Mouse (Mus musculus) cerebral cortex, adult 2 months (tissue): Measurements from ENCODE around the gene Selenok.

Experiments
- WGBS: fragments of 180-500 bp; shearing (Covaris S2); methylation state at CpG from one replicate; pipeline ENCODE4 v1.1.7; 2018; 5-methylcytosine and 5-hydroxymethylcytosine counted together

Gene Selenok

GRCm38 (mm10) chr14:29968075-29968821, at the start of gene Selenok:
Gene Selenok (plus strand): TSS chr14:29968308.
- WGBS, result under 1% methylated on average over 49 of the region's 49 CpGs

DNA sequence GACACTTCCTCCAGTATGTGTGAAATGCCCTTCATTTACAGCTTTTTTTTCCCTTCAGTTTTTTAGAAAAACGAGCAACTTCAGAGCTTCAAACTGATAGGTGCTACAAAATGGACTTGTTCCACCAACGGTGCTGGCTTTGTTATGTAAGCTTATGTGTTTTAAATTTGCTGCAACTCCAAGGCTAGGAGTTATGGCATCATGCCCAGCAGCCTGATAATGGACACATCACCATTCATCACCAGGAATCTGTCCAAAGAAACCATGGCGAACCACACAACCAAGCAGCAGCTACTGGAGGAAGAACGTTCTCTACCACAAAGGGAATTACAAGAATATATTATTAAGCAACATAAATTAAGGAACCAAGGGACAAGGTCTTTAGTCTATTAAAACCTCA, 39.1 kb upstream of the Selenok start:
- WGBS, result 30% methylated on average over 4 of the region's 4 CpGs

- 53% methylated on average over 5 of the region's 5 CpGs for WGBS
These were observed 32.6 kb upstream of the Selenok start for GRCm38 (mm10) chr14:29935516-29935915.

DNA sequence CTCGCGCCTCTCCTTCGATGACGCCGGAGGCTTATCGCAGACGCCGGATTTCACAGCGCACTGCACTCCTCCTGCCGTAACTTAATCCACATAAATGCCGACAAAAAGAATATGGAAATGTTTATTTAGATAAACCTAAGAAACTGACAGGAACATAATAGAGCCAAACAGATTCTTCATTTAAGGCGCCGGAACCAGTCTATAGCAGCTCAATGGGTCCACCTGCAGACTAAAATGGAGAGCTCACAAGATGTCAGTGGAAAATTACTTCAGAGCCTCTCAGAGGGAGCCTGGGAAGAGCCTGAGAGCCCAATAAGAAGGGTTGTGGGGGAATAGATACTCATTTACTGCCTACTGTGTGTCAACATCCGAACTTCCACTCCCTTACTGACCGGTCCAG, 30.6 kb upstream of the Selenok start:
- WGBS, result 52% methylated on average over 15 of the region's 15 CpGs

DNA sequence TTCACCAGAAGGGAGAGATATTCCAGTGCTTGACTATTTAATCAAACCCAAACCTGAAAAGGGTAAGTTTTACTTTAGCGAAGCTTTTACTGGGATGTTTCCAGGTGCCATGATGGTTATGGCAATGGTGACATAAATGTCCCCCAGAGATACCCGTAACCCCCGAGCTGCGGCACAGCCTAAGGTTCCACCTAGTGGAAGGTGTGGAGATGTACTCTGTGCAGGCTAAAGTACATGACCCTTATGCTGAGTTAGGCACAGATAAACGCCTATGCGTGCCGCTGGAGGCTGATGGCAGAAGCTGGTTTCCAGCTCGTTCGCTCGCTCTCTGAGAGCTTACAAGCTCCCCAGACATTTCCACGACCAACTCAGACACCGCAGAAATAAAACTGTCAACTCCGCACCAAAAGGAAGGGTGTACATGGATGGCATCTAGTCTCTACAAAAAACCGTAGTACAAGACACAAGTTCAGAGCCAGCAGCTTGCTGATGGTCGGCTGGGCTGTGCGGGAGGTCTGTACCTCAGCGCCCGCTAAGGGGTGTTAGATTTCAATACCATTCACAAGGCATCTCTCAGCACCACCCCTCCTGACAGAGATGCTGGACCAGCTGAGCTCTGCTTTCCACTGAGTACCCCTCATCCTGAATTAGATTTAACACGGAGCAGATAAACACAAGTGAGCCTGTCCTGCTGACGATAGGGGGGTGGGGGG, 28.4 kb upstream of the Selenok start:
- WGBS, result 50% methylated on average over 20 of the region's 20 CpGs

DNA sequence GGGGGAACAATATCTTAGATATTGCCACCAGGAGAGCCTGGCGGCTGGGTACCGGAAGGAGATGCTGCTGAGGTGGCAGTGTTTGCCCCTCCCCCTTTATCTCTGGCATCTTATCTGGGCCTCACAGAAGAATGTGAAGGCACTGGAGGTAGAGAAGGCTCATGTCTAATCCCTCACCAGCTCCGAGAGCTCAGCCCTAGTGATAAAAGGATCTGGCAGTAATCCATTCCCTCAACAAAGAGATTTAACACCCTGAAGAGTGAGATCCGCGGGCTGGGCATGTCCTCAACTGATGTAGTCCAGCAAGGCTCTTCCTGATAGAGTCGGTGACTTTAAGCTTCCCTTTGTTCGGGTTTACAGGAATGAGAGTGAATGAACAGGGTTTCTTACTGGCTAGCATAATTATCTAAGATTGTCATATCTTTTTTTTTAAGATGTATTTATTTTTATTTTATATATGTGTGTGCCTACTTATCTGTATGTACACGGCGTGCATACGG, 27.7 kb upstream of the Selenok start:
- WGBS, result 15% methylated on average over 10 of the region's 10 CpGs

GRCm38 (mm10) chr14:29940877-29941276, 27.2 kb upstream of the Selenok start:
- WGBS, result 8% methylated on average over 2 of the region's 2 CpGs

- 62% methylated on average over 5 of the region's 5 CpGs for WGBS
These were observed 21.3 kb upstream of the Selenok start for GRCm38 (mm10) chr14:29946761-29947309.

GRCm38 (mm10) chr14:29950805-29951204, 17.3 kb upstream of the Selenok start:
- WGBS, result 68% methylated on average over 4 of the region's 4 CpGs

GRCm38 (mm10) chr14:29967611-29968010, 497 bp upstream of the Selenok start:
- 53% methylated on average over 7 of the region's 7 CpGs for WGBS

GRCm38 (mm10) chr14:29971446-29971845, 3.3 kb downstream of the Selenok start:
- WGBS, result 67% methylated on average over 7 of the region's 7 CpGs

- WGBS, result 52% methylated on average over 5 of the region's 5 CpGs
These were observed 3.9 kb downstream of the Selenok start for GRCm38 (mm10) chr14:29971993-29972392.

DNA sequence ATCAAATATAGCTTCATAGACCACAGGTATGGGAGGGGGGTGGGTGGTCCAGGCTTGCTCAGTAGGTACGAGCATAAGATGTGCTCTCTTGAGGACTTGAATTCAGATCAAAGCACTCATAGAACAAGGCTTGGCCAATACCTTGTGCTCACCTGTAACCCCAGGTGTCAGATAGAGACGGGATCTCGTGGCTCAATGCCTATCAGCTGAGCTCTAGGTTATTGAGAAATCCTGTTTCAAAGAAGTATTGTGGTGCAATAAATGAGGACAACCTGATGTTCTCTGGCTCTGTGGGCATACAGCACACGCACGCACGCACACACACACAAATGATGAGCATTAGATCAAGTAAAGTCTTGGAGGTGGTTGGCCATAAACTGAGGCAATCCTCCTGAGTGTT, 8.8 kb downstream of the Selenok start:
- WGBS, result 97% methylated on average over 6 of the region's 6 CpGs

DNA sequence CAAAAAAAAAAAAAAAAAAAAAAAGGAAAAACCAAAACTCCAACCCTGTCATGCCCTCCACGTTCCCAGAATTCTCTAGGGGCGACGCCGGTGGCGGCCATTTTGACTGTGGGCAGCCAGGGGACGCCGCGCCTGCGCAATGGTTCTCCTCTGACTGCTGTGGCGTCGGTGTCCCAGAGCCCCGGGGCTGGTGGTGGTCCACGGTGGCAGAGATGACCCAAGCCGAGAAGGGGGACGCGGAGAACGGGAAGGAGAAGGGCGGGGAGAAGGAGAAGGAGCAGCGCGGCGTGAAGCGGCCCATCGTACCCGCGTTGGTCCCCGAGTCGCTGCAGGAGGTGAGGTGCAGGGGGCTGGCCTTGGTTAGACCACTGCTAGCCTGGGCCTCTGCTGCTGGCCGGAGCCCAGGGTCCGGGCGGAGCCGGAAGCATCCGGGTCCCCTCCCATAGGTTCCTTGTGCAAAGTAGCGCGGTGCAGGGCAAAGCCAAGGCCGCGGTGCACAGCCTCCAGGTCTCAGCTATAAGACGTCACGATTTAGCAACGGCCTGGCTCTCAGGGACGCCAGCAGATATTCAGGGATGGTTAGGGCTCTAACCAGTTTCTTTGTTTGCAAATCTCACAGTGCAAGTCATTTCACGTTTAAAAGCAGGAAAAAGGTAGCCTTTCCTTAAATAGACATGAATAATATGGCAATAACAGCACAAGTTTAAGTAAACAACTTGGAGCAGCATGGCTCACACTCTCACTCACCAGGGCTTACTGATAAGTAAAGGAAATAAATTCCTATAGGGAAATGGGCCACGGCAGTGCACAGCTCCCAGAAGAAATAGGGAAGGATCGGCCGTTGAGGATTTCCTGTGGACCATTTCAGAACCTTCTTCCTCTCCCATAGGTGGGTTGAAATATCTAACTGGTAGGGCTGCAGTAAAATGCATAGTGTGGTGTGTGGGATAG, 10.4 kb downstream of the Selenok start, which contains the start of gene Actr8:
Actr8 (plus strand) TSS at position 84 of the 951 bp plus-strand sequence.
- under 1% methylated on average over 44 of the region's 44 CpGs for WGBS

GRCm38 (mm10) chr14:29980447-29981205, 12.5 kb downstream of the Selenok start:
- 94% methylated on average over 10 of the region's 10 CpGs for WGBS

DNA sequence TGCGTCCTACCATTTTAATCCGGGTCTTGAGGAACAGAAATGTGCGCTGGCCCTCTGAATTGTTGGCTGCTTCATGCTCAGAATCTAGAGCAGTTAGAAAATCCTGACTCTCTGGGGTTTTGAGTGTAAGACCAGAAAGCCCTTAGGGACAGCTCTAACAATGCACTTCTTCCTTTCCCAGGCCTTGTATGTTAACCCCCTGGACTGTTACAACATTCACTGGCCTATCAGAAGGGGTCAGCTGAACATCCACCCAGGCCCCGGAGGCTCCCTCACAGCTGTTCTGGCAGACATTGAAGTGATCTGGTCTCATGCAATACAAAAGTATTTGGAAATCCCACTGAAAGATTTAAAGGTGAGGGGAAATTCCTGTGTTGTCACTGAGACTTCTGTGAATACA, 18.0 kb downstream of the Selenok start:
- WGBS, result 88% methylated on average over 4 of the region's 4 CpGs

DNA sequence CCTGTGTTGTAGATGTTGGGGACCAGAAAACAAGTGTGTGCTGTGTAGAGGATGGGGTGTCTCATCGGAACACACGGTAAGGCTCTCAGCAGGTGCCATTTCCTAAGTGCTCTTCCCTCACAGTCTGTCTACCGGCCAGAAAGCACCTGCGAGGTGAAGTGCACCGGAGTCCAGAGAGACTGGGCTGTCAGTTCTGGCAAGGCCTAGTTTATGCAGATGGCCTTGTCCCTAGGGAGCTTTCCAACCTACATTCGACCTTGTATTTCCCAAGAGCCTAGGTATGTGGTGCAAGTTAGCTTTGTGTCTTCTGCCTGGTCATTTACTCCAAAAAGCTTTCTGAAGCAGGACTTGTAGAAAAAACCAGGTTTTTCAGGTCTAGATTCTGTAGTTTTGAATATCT, 19.2 kb downstream of the Selenok start:
- WGBS, result 92% methylated on average over 6 of the region's 6 CpGs

- WGBS, result 85% methylated on average over 9 of the region's 9 CpGs
These were observed 19.6 kb downstream of the Selenok start for GRCm38 (mm10) chr14:29987739-29988138.

DNA sequence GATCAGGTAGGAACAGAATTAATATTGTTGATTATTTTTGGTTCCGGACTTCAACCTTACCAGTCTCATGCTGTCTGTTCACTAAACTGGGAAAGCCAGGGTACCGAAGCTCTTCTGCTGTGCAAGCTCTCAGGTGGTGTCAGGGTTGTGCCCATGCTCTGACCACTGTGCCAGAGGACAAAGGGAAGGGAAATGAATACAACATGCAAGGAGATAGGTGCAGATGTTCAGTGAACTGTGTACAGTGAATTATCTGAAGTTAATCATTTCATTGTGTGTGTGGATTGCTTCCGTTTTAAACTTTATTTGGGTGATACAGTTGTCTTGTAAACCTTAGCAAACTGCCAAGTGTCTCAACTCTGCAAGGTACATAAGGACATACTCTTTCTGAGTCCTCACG, 20.2 kb downstream of the Selenok start:
- 89% methylated on average over 4 of the region's 4 CpGs for WGBS

DNA sequence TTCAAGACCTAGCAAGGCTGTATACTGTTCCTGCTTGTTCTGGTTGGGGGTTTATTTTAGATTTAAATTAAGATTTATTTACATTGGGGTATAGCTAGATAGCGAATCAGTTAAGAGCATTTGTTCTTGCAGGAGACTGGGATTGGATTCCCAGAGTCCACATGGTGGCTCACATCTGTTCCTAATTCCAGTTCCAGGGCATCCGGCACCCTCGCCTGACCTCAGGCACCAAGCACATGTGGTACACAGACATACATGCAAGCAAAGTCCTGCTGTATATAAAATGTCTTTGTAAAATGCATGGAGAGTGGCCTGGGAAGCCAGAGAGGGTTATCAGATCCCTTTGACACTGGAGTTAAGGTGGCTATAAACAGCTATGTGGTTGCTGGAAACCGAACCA, 26.9 kb downstream of the Selenok start:
- WGBS, result 95% methylated on average over 4 of the region's 4 CpGs
